Mouse (Mus musculus) heart, embryonic 10.5 days (tissue): ENCODE data around the gene Gm45233. TPM values are rescaled to one million over a fixed set of nuclear protein-coding genes. Genes with fewer than 3 reads are reported as not detected.
A peak's percentile ranks its signal among the peaks of the same experiment; 100 is the strongest.

Source experiments
- DNase-seq: peaks from one replicate; pipeline ENCODE4 v3.0.0-alpha.2; 2017; ENCODE audit warnings: low spot score
- H3K27ac ChIP-seq: fragments of 300-500 bp; sonication (generic); 2 replicates; pipeline ENCODE4 v1.5.1; 2016; ENCODE audit warnings: mild to moderate bottlenecking
- H3K27me3 ChIP-seq: fragments of 300-500 bp; sonication (generic); 2 replicates; pipeline ENCODE4 v1.6.1; 2016; ENCODE audit warnings: mild to moderate bottlenecking; ENCODE audit not compliant: poor library complexity, insufficient read depth, severe bottlenecking
- H3K36me3 ChIP-seq: fragments of 300-500 bp; sonication (generic); 2 replicates; pipeline ENCODE4 v1.6.1; 2016; ENCODE audit warnings: mild to moderate bottlenecking, moderate library complexity
- H3K4me1 ChIP-seq: fragments of 300-500 bp; sonication (generic); 2 replicates; pipeline ENCODE4 v1.6.1; 2016; ENCODE audit warnings: mild to moderate bottlenecking
- H3K4me3 ChIP-seq: fragments of 300-500 bp; sonication (generic); 2 replicates; pipeline ENCODE4 v1.5.1; 2016; ENCODE audit warnings: mild to moderate bottlenecking, moderate library complexity
- H3K9me3 ChIP-seq: fragments of 300-500 bp; sonication (generic); 2 replicates; pipeline ENCODE4 v1.6.1; 2016; ENCODE audit warnings: mild to moderate bottlenecking, moderate library complexity
- WGBS: fragments of 180-500 bp; shearing (Covaris S2); methylation state at CpG from one replicate; pipeline ENCODE4 v1.1.7; 2016; 5-methylcytosine and 5-hydroxymethylcytosine counted together
- polyA plus RNA-seq: library from polyadenylated mRNA; unstranded; fragments of >200 nt; fragmentation: Nextera tagmentation; extraction: Ambion mirVana; gene quantifications from 2 replicates; pipeline ENCODE4 v1.2.1, GENCODE M21; 2016

Gm45233 gene
- polyA plus RNA-seq, 1 experiment from 2014 or later, result not detected

- H3K27me3 ChIP-seq, result no peaks in the 10 kb centered on the region
- peaks cover 1% of the 10 kb centered on the region; the same call in 1 of the 2 replicates for H3K4me1 ChIP-seq
- H3K9me3 ChIP-seq, result no peaks in the 10 kb centered on the region
- no peak for DNase-seq
- no peaks in the 10 kb centered on the region for H3K36me3 ChIP-seq
- WGBS, result 84% methylated on average over 5 of the region's 5 CpGs
- no peak overlapping the region for H3K27ac ChIP-seq
- no peak overlapping the region for H3K4me3 ChIP-seq
These were observed 9.3 kb upstream of the Gm45233 start for GRCm38 (mm10) chr7:43434676-43435075.

- no peaks in the 10 kb centered on the region for H3K4me1 ChIP-seq
- 63% methylated on average over 10 of the region's 10 CpGs for WGBS
- H3K27me3 ChIP-seq, result 0 out of 2 replicates have a peak, but pooled peaks cover 3% of the 10 kb centered on the region
- no peak within 1 kb of the TSS for H3K4me3 ChIP-seq
- no peaks in the 10 kb centered on the region for H3K36me3 ChIP-seq
- no peak for DNase-seq
- H3K9me3 ChIP-seq, result no peaks in the 10 kb centered on the region
- H3K27ac ChIP-seq, result no peak within 1 kb of the TSS
These were observed 7.3 kb upstream of the Gm45233 start, which contains the start of gene Nkg7 for GRCm38 (mm10) chr7:43436341-43437255. Nkg7 (plus strand) TSS chr7:43437073.

- 80% methylated on average over 4 of the region's 4 CpGs for WGBS
- H3K36me3 ChIP-seq, result no peaks in the 10 kb centered on the region
These were observed 5.3 kb upstream of the Gm45233 start for GRCm38 (mm10) chr7:43438611-43439010.

GRCm38 (mm10) chr7:43440482-43440881 is 3.4 kb upstream of the Gm45233 start, which contains the start of gene Cldnd2:
Cldnd2 (plus strand) TSS chr7:43440782.
- H3K36me3 ChIP-seq, result no peaks in the 10 kb centered on the region
- no peak for DNase-seq
- no peak within 1 kb of the TSS for H3K4me3 ChIP-seq
- H3K27me3 ChIP-seq, result 0 out of 2 replicates have a peak, but pooled peaks cover 3% of the 10 kb centered on the region
- H3K4me1 ChIP-seq, result peaks cover 19% of the 10 kb centered on the region
- H3K9me3 ChIP-seq, result no peaks in the 10 kb centered on the region
- WGBS, result 81% methylated on average over 6 of the region's 6 CpGs
- H3K27ac ChIP-seq, result no peak within 1 kb of the TSS

More at GRCm38 (mm10) chr7:43438611-43439010, 5.3 kb upstream of the Gm45233 start:
- H3K4me1 ChIP-seq, result peaks cover 9% of the 10 kb centered on the region
- no peak for DNase-seq
- H3K4me3 ChIP-seq, result no peak overlapping the region
- H3K27me3 ChIP-seq, result 0 out of 2 replicates have a peak, but pooled peaks cover 3% of the 10 kb centered on the region
- H3K9me3 ChIP-seq, result no peaks in the 10 kb centered on the region
- H3K27ac ChIP-seq, result no peak overlapping the region

- 0 out of 2 replicates have a peak, but pooled peaks cover 3% of the 10 kb centered on the region for H3K36me3 ChIP-seq
These were observed 2.9 kb upstream of the Gm45233 start for GRCm38 (mm10) chr7:43441071-43441470.

GRCm38 (mm10) chr7:43442684-43443083 is 1.2 kb upstream of the Gm45233 start:
- Histone ChIP-seq H3K4me3 (peak overlapping the region; percentile 69), H3K27ac (peak overlapping the region; percentile 94), H3K27me3 (0 out of 2 replicates have a peak, but pooled peaks cover 3% of the 10 kb centered on the region), H3K4me1 (peaks cover 20% of the 10 kb centered on the region), H3K9me3 (no peaks in the 10 kb centered on the region), H3K36me3 (0 out of 2 replicates have a peak, but pooled peaks cover 3% of the 10 kb centered on the region)
- WGBS, result 13% methylated on average over 9 of the region's 9 CpGs
- DNase-seq, result peak; percentile 63

More at GRCm38 (mm10) chr7:43441071-43441470, 2.9 kb upstream of the Gm45233 start:
- H3K27me3 ChIP-seq, result 0 out of 2 replicates have a peak, but pooled peaks cover 3% of the 10 kb centered on the region
- 84% methylated on average over 3 of the region's 3 CpGs for WGBS
- H3K4me3 ChIP-seq, result no peak overlapping the region
- H3K4me1 ChIP-seq, result peaks cover 19% of the 10 kb centered on the region
- no peak overlapping the region for H3K27ac ChIP-seq
- no peak for DNase-seq
- no peaks in the 10 kb centered on the region for H3K9me3 ChIP-seq

- Histone ChIP-seq H3K4me1 (peaks cover 27% of the 10 kb centered on the region), H3K4me3 (peak overlapping the region; percentile 69), H3K27ac (peak overlapping the region; percentile 94), H3K27me3 (0 out of 2 replicates have a peak, but pooled peaks cover 3% of the 10 kb centered on the region), H3K9me3 (no peaks in the 10 kb centered on the region), H3K36me3 (peaks cover 7% of the 10 kb centered on the region; the same call in 1 of the 2 replicates)
- DNase-seq, result peak; percentile 91
- under 1% methylated on average over 36 of the region's 36 CpGs for WGBS
These were observed 607 bp upstream of the Gm45233 start for GRCm38 (mm10) chr7:43443126-43443916.

- Histone ChIP-seq H3K27ac (no peak overlapping the region), H3K9me3 (no peaks in the 10 kb centered on the region), H3K27me3 (no peaks in the 10 kb centered on the region), H3K4me3 (no peak overlapping the region), H3K36me3 (peaks cover 27% of the 10 kb centered on the region), H3K4me1 (peaks cover 26% of the 10 kb centered on the region)
- DNase-seq, result no peak
- WGBS, result 80% methylated on average over 4 of the region's 4 CpGs
These were observed 3.9 kb downstream of the Gm45233 start for GRCm38 (mm10) chr7:43447801-43448200.

- WGBS, result 87% methylated on average over 3 of the region's 3 CpGs
- H3K9me3 ChIP-seq, result no peaks in the 10 kb centered on the region
- H3K4me3 ChIP-seq, result no peak overlapping the region
- H3K27ac ChIP-seq, result no peak overlapping the region
- no peaks in the 10 kb centered on the region for H3K27me3 ChIP-seq
- H3K4me1 ChIP-seq, result peaks cover 24% of the 10 kb centered on the region
- H3K36me3 ChIP-seq, result peaks cover 31% of the 10 kb centered on the region
- DNase-seq, result no peak
These were observed 4.3 kb downstream of the Gm45233 start for GRCm38 (mm10) chr7:43448246-43448645.

- no peak overlapping the region for H3K27ac ChIP-seq
- peaks cover 47% of the 10 kb centered on the region for H3K36me3 ChIP-seq
- H3K4me3 ChIP-seq, result no peak overlapping the region
- H3K27me3 ChIP-seq, result no peaks in the 10 kb centered on the region
- DNase-seq, result no peak
- 95% methylated on average over 2 of the region's 2 CpGs for WGBS
- no peaks in the 10 kb centered on the region for H3K9me3 ChIP-seq
- peaks cover 17% of the 10 kb centered on the region for H3K4me1 ChIP-seq
These were observed 5.9 kb downstream of the Gm45233 start for GRCm38 (mm10) chr7:43449811-43450210.

GRCm38 (mm10) chr7:43451726-43452125 is 7.8 kb downstream of the Gm45233 start:
- no peak overlapping the region for H3K27ac ChIP-seq
- no peaks in the 10 kb centered on the region for H3K27me3 ChIP-seq
- H3K36me3 ChIP-seq, result peaks cover 63% of the 10 kb centered on the region
- no peak for DNase-seq
- peaks cover 13% of the 10 kb centered on the region for H3K4me1 ChIP-seq
- WGBS, result 97% methylated on average over 11 of the region's 11 CpGs
- no peaks in the 10 kb centered on the region for H3K9me3 ChIP-seq
- H3K4me3 ChIP-seq, result no peak overlapping the region

GRCm38 (mm10) chr7:43452609-43453008 is 8.7 kb downstream of the Gm45233 start:
- Histone ChIP-seq H3K36me3 (peaks cover 72% of the 10 kb centered on the region), H3K9me3 (no peaks in the 10 kb centered on the region), H3K4me3 (no peak overlapping the region), H3K27ac (no peak overlapping the region), H3K27me3 (no peaks in the 10 kb centered on the region), H3K4me1 (peaks cover 13% of the 10 kb centered on the region)
- DNase-seq, result no peak
- 43% methylated on average over 4 of the region's 4 CpGs for WGBS
